Mouse (Mus musculus) testis, adult 2 months (tissue): ENCODE data around the gene Tnni2.

Source experiments
- CTCF ChIP-seq: fragments of 200-500 bp; IDR thresholded peaks from 2 replicates; pipeline ENCODE4 v1.5.1; 2012; ENCODE audit warnings: low read depth, mild to moderate bottlenecking, inconsistent platforms, low read length, moderate library complexity; ENCODE audit not compliant: control insufficient read depth, insufficient read depth, insufficient replicate concordance
- POLR2A ChIP-seq: fragments of 200-500 bp; IDR thresholded peaks from 2 replicates; pipeline ENCODE4 v1.6.1; 2012; ENCODE audit warnings: low read depth, mild to moderate bottlenecking, inconsistent platforms, low read length, moderate library complexity; ENCODE audit not compliant: control insufficient read depth

DNA sequence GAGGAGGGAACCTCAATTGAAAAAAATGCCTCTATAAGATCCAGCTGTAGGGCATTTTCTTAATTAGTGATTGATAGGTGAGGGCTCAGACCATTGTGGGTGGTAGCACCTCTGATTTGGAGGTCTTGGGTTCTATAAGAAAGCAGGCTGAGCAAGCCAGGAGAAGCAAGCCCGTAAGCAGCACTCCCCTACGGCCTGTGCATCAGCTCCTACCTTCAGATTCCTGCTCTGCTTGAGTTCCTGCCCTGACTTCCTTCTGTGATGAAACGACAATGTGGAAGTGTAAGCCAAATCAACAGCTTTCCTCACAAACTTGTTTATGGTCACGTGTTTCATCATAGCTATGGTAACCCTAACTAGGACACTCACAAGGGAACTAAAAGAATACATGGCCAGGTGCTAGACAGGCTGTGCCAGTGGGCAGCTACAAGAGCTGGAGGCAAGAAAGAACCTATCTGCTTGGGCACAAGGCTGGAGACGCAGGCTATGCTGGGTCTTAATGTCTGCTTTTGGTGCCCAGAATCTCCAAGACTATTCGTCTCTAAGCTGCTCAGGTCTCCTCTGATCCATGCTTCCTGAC lies 7.5 kb downstream of the Tnni2 start:
- TF ChIP-seq CTCF (no peak), POLR2A (no peak)
